In genomic region chr19:21571223-21571980, GRCm38 (mm10) we compare ENCODE assay signal across 8 mouse cellular contexts.
DNase-seq lines count a peak whose midpoint lies in the region; ATAC-seq and TF ChIP-seq lines count a peak whose summit lies in the region.

No protein-coding gene starts in this region.

- H3K9me3 ChIP-seq in E14TG2a.4 (ENCODE audit: low read length) = no peaks in the 10 kb centered on the region
- H3K9me3 ChIP-seq in forebrain, embryonic 16.5 days (ENCODE audit: control insufficient read depth, low read length) = no peaks in the 10 kb centered on the region
- no peaks in the 10 kb centered on the region for H3K9me3 ChIP-seq in neural tube, embryonic 14.5 days (ENCODE audit: control insufficient read depth, low read length)

- no peak overlapping the region for H3K4me3 ChIP-seq in E14TG2a.4 (replicated peaks; ENCODE audit: low read length)
- H3K4me3 ChIP-seq in forebrain, embryonic 16.5 days (replicated peaks; ENCODE audit: low read length) = no peak overlapping the region
- H3K4me3 ChIP-seq in neural tube, embryonic 14.5 days (ENCODE audit: low read depth, low read length) = no peak overlapping the region

- intact Hi-C loops in heart, postnatal 25 days (cut with DNase I) = loop anchor here (1.0 to 10.0 kb wide), 4 partner anchors 81 to 731 kb away; partner anchors contain the start of genes 1110059E24Rik and Abhd17b

- peak; percentile 74; the same call in 1 of the 2 replicates for ATAC-seq in cerebellum, adult (ENCODE audit: insufficient number of reproducible peaks, low FRiP score, low TSS enrichment)
- peak; percentile 73 for ATAC-seq in forebrain, embryonic 16.5 days
- peak; percentile 69 for ATAC-seq in neural tube, embryonic 14.5 days (ENCODE audit: low read depth)

- DNase-seq in heart, postnatal 25 days (ENCODE audit: low spot score) = peak; percentile 66
- peak; percentile 73 for DNase-seq in large intestine, adult 2 months (ENCODE audit: low read depth, low spot score)
- DNase-seq in lung, adult 18-20 months = peak; percentile 84 to 85
- DNase-seq in testis, postnatal 14 days (ENCODE audit: low spot score) = peak; percentile 79

- TF ChIP-seq CTCF in E14TG2a.4 (conservative IDR thresholded peaks at IDR 0.05; ENCODE audit: low read length) = peak; percentile 72

- peaks cover 4% of the 10 kb centered on the region; the same call in 1 of the 2 replicates for H3K27me3 ChIP-seq in E14TG2a.4 (ENCODE audit: insufficient read depth, low read length)
- no peaks in the 10 kb centered on the region for H3K27me3 ChIP-seq in forebrain, embryonic 16.5 days (replicated peaks; ENCODE audit: control insufficient read depth, insufficient read depth, low read length)
- H3K27me3 ChIP-seq in neural tube, embryonic 14.5 days (ENCODE audit: control insufficient read depth, insufficient read depth, low read length) = no peaks in the 10 kb centered on the region

- no peak overlapping the region for H3K9ac ChIP-seq in forebrain, embryonic 16.5 days (replicated peaks; ENCODE audit: low read depth, low read length)
- H3K9ac ChIP-seq in neural tube, embryonic 14.5 days (replicated peaks; ENCODE audit: low read depth, low read length) = no peak overlapping the region

- no peaks in the 10 kb centered on the region for H3K36me3 ChIP-seq in E14TG2a.4 (ENCODE audit: insufficient read depth, low read length)
- no peaks in the 10 kb centered on the region for H3K36me3 ChIP-seq in forebrain, embryonic 16.5 days (ENCODE audit: control insufficient read depth, insufficient read depth)
- no peaks in the 10 kb centered on the region for H3K36me3 ChIP-seq in neural tube, embryonic 14.5 days (ENCODE audit: control insufficient read depth, insufficient read depth, low read length)

- 48% methylated on average over 16 of the region's 16 CpGs for WGBS in forebrain, embryonic 16.5 days
- 19% methylated on average over 16 of the region's 16 CpGs for WGBS in large intestine, adult 2 months
- WGBS in neural tube, embryonic 14.5 days = 28% methylated on average over 16 of the region's 16 CpGs

- H3K4me1 ChIP-seq in E14TG2a.4 (replicated peaks; ENCODE audit: low read depth, low read length) = peaks cover 7% of the 10 kb centered on the region; the same call in 1 of the 2 replicates
- no peaks in the 10 kb centered on the region for H3K4me1 ChIP-seq in forebrain, embryonic 16.5 days (replicated peaks; ENCODE audit: control insufficient read depth, insufficient read depth, low read length)
- H3K4me1 ChIP-seq in neural tube, embryonic 14.5 days (ENCODE audit: control insufficient read depth, insufficient read depth, low read length) = no peaks in the 10 kb centered on the region

- no peak overlapping the region for H3K27ac ChIP-seq in forebrain, embryonic 16.5 days (ENCODE audit: low read length)
- no peak overlapping the region for H3K27ac ChIP-seq in neural tube, embryonic 14.5 days (ENCODE audit: low read depth, low read length)

- no peak overlapping the region for H3K4me2 ChIP-seq in forebrain, embryonic 16.5 days (ENCODE audit: low read length)
- no peak overlapping the region for H3K4me2 ChIP-seq in neural tube, embryonic 14.5 days (ENCODE audit: low read depth, low read length)
